Mouse (Mus musculus) heart, embryonic 16.5 days (tissue): ENCODE data around the gene Smyd3. TPM values are rescaled to one million over a fixed set of nuclear protein-coding genes. Genes with fewer than 3 reads are reported as not detected.

Experiments used
- ATAC-seq: fragments of 200-750 bp; cut with Nextera tagmentation; replicated peaks from 2 replicates; pipeline ENCODE4 v1.8.0; 2017; ENCODE audit warnings: moderate number of reproducible peaks; ENCODE audit not compliant: insufficient read depth, low FRiP score; ENCODE audit errors: extremely low read depth
- H3K27ac ChIP-seq: fragments of 300-500 bp; sonication (generic); 2 replicates; pipeline ENCODE4 v1.5.1; 2014; ENCODE audit warnings: mild to moderate bottlenecking, low read length, control low read depth, moderate library complexity
- H3K27me3 ChIP-seq: fragments of 300-500 bp; sonication (generic); 2 replicates; pipeline ENCODE4 v1.6.1; 2014; ENCODE audit warnings: low read length, mixed read lengths; ENCODE audit not compliant: control insufficient read depth, insufficient read depth
- H3K36me3 ChIP-seq: fragments of 300-500 bp; sonication (generic); 2 replicates; pipeline ENCODE4 v1.6.1; 2014; ENCODE audit not compliant: control insufficient read depth, insufficient read depth
- H3K4me1 ChIP-seq: fragments of 300-500 bp; sonication (generic); 2 replicates; pipeline ENCODE4 v1.6.1; 2014; ENCODE audit warnings: low read length, mixed read lengths; ENCODE audit not compliant: control insufficient read depth, insufficient read depth
- H3K4me2 ChIP-seq: fragments of 300-500 bp; sonication (generic); 2 replicates; pipeline ENCODE4 v1.6.1; 2014; ENCODE audit warnings: low read depth, mild to moderate bottlenecking, control low read depth, low read length
- H3K4me3 ChIP-seq: fragments of 300-500 bp; sonication (generic); 2 replicates; pipeline ENCODE4 v1.5.1; 2014; ENCODE audit warnings: mild to moderate bottlenecking, control low read depth, low read length
- H3K9ac ChIP-seq: fragments of 300-500 bp; sonication (generic); 2 replicates; pipeline ENCODE4 v1.6.1; 2014; ENCODE audit warnings: low read length, control low read depth
- H3K9me3 ChIP-seq: fragments of 300-500 bp; sonication (generic); replicated peaks from 2 replicates; pipeline ENCODE4 v1.6.1; 2016; ENCODE audit warnings: low read length; ENCODE audit not compliant: control insufficient read depth
- WGBS: fragments of 180-500 bp; shearing (Covaris S2); extraction: QIAGEN DNeasy Blood & Tissue Kit; methylation state at CpG from one replicate; pipeline ENCODE4 v1.1.7; 2014; 5-methylcytosine and 5-hydroxymethylcytosine counted together
- polyA plus RNA-seq: library from polyadenylated mRNA; unstranded; fragments of >200 nt; fragmentation: Nextera tagmentation; extraction: Ambion mirVana; gene quantifications from 2 replicates; pipeline ENCODE4 v1.2.1, GENCODE M21; 2015

The Smyd3 gene
- polyA plus RNA-seq, 1 experiment from 2014 or later = 13.3 TPM

GRCm38 (mm10) chr1:179142177-179142576 is 375.7 kb downstream of the Smyd3 start:
- Histone ChIP-seq H3K9ac (no peak overlapping the region), H3K9me3 (no peaks in the 10 kb centered on the region), H3K27ac (no peak overlapping the region), H3K4me3 (no peak overlapping the region), H3K4me2 (no peak overlapping the region), H3K27me3 (no peaks in the 10 kb centered on the region), H3K4me1 (no peaks in the 10 kb centered on the region; the same call in 1 of the 2 replicates), H3K36me3 (no peaks in the 10 kb centered on the region)
- WGBS = 22% methylated on average over 3 of the region's 3 CpGs
- 0 out of 2 replicates have a peak, but pooled peaks have one; percentile 24 for ATAC-seq

- H3K4me1 ChIP-seq = peaks cover 10% of the 10 kb centered on the region
- 72% methylated on average over 12 of the region's 12 CpGs for WGBS
- H3K4me2 ChIP-seq = no peak overlapping the region
- H3K27ac ChIP-seq = no peak overlapping the region
- H3K36me3 ChIP-seq = no peaks in the 10 kb centered on the region
- H3K4me3 ChIP-seq = no peak overlapping the region
- no peak for ATAC-seq
- no peak overlapping the region for H3K9ac ChIP-seq
- no peaks in the 10 kb centered on the region for H3K9me3 ChIP-seq
- H3K27me3 ChIP-seq = no peaks in the 10 kb centered on the region
These were observed 376.7 kb downstream of the Smyd3 start for GRCm38 (mm10) chr1:179141071-179141650.

GRCm38 (mm10) chr1:179137145-179137477 is 380.7 kb downstream of the Smyd3 start:
- Histone ChIP-seq H3K36me3 (no peaks in the 10 kb centered on the region), H3K27ac (peak overlapping the region; percentile 68), H3K9me3 (0 out of 2 replicates have a peak, but pooled peaks cover 3% of the 10 kb centered on the region), H3K4me3 (no peak overlapping the region), H3K9ac (no peak overlapping the region), H3K4me1 (peaks cover 10% of the 10 kb centered on the region), H3K4me2 (peak overlapping the region; percentile 56), H3K27me3 (no peaks in the 10 kb centered on the region)
- no peak for ATAC-seq
- 45% methylated on average over 3 of the region's 3 CpGs for WGBS

- Histone ChIP-seq H3K9ac (no peak overlapping the region), H3K4me3 (peak overlapping the region; percentile 26), H3K4me1 (peaks cover 10% of the 10 kb centered on the region), H3K4me2 (peak overlapping the region; percentile 56), H3K36me3 (no peaks in the 10 kb centered on the region), H3K27ac (peak overlapping the region; percentile 68), H3K27me3 (no peaks in the 10 kb centered on the region), H3K9me3 (0 out of 2 replicates have a peak, but pooled peaks cover 3% of the 10 kb centered on the region)
- ATAC-seq = peak; percentile 69
- 21% methylated on average over 14 of the region's 14 CpGs for WGBS
These were observed 381.2 kb downstream of the Smyd3 start for GRCm38 (mm10) chr1:179136461-179137144.

GRCm38 (mm10) chr1:179129995-179130394 is 387.8 kb downstream of the Smyd3 start:
- no peaks in the 10 kb centered on the region for H3K4me1 ChIP-seq
- H3K27me3 ChIP-seq = no peaks in the 10 kb centered on the region
- H3K9me3 ChIP-seq = 0 out of 2 replicates have a peak, but pooled peaks cover 3% of the 10 kb centered on the region
- WGBS = 88% methylated on average over 5 of the region's 5 CpGs
- no peak overlapping the region for H3K4me2 ChIP-seq
- H3K4me3 ChIP-seq = no peak overlapping the region
- no peak overlapping the region for H3K27ac ChIP-seq
- H3K9ac ChIP-seq = no peak overlapping the region
- no peak for ATAC-seq
- no peaks in the 10 kb centered on the region for H3K36me3 ChIP-seq

GRCm38 (mm10) chr1:179126287-179126686 is 391.6 kb downstream of the Smyd3 start:
- H3K4me1 ChIP-seq = 0 out of 2 replicates have a peak, but pooled peaks cover 2% of the 10 kb centered on the region
- H3K36me3 ChIP-seq = no peaks in the 10 kb centered on the region
- no peak overlapping the region for H3K9ac ChIP-seq
- H3K4me2 ChIP-seq = no peak overlapping the region
- WGBS = 71% methylated on average over 3 of the region's 3 CpGs
- no peaks in the 10 kb centered on the region for H3K27me3 ChIP-seq
- no peak for ATAC-seq
- H3K9me3 ChIP-seq = no peaks in the 10 kb centered on the region
- H3K4me3 ChIP-seq = no peak overlapping the region
- no peak overlapping the region for H3K27ac ChIP-seq

GRCm38 (mm10) chr1:179122476-179123229 is 395.2 kb downstream of the Smyd3 start:
- Histone ChIP-seq H3K36me3 (no peaks in the 10 kb centered on the region), H3K4me1 (0 out of 2 replicates have a peak, but pooled peaks cover 2% of the 10 kb centered on the region), H3K4me2 (no peak overlapping the region), H3K9ac (no peak overlapping the region), H3K27ac (no peak overlapping the region), H3K27me3 (no peaks in the 10 kb centered on the region), H3K9me3 (no peaks in the 10 kb centered on the region), H3K4me3 (no peak overlapping the region)
- ATAC-seq = no peak
- 65% methylated on average over 11 of the region's 11 CpGs for WGBS

- no peaks in the 10 kb centered on the region for H3K36me3 ChIP-seq
- no peak overlapping the region for H3K4me2 ChIP-seq
- peaks cover 8% of the 10 kb centered on the region for H3K4me1 ChIP-seq
- ATAC-seq = no peak
- H3K27ac ChIP-seq = no peak overlapping the region
- H3K9me3 ChIP-seq = no peaks in the 10 kb centered on the region
- 82% methylated on average over 9 of the region's 9 CpGs for WGBS
- no peak overlapping the region for H3K4me3 ChIP-seq
- H3K27me3 ChIP-seq = no peaks in the 10 kb centered on the region
- no peak overlapping the region for H3K9ac ChIP-seq
These were observed 397.4 kb downstream of the Smyd3 start for GRCm38 (mm10) chr1:179120217-179120966.
